ENCODE assay signal across 14 mouse cellular contexts in genomic region chr1:153734866-153735265, GRCm38 (mm10). TPM values are rescaled to one million over a fixed set of nuclear protein-coding genes. Genes with fewer than 3 reads are reported as not detected.
"Had no signal": no experiment of that assay in that cellular context is flagged by ENCODE, and none has a peak within 500 bp of the region (broad histone marks: within the 10 kb centered on the region; RNA-seq: fewer than 3 reads in every experiment).

No protein-coding gene starts in this region.

- DNase-seq: left cerebral cortex, postnatal 4 days; liver; liver, embryonic 13.5 days; liver, postnatal 0 days; lung, adult 18-20 months; lung, adult 2 months; lung, embryonic 14.5 days; lung, postnatal 10 days; lung, postnatal 14 days; lung, postnatal 36 days; lung, postnatal 4 days; midbrain, embryonic 14.5 days had no signal

RNA-seq across cellular contexts. Expression of gene Rgs16, which starts 5.3 kb away (rescaled TPM):
- total RNA-seq: megakaryocyte progenitor cell, adult 5-6 weeks; megakaryocyte, adult 5-6 weeks had no signal
